Mouse (Mus musculus) megakaryocyte, embryonic 14.5 days (primary cell): Measurements from ENCODE around the gene Jpt1. TPM values are rescaled to one million over a fixed set of nuclear protein-coding genes. Genes with fewer than 3 reads are reported as not detected.
"Not testable (repeated sequence)": the region's sequence is repeated elsewhere in the genome, so short reads cannot be mapped to it uniquely, and the experiment has no call there.

Source experiments
- H3K27me3 ChIP-seq: replicated peaks from 2 replicates; pipeline ENCODE3; 2012; ENCODE audit warnings: inconsistent platforms
- H3K36me3 ChIP-seq: replicated peaks from 2 replicates; pipeline ENCODE3; 2012; ENCODE audit warnings: low read length, inconsistent platforms, mixed read lengths
- H3K4me1 ChIP-seq: 2 replicates; pipeline ENCODE4 v1.6.1; 2012; ENCODE audit warnings: inconsistent platforms
- H3K4me3 ChIP-seq: replicated peaks from 2 replicates; pipeline ENCODE3; 2012; ENCODE audit warnings: moderate library complexity, mild to moderate bottlenecking, inconsistent platforms
- H3K9me3 ChIP-seq: 2 replicates; pipeline ENCODE4 v1.6.1; 2012; ENCODE audit warnings: inconsistent platforms
- FLI1 ChIP-seq: IDR thresholded peaks from 2 replicates; pipeline ENCODE4 v1.6.1; 2012; ENCODE audit warnings: low read length, inconsistent platforms, mixed read lengths
- GATA1 ChIP-seq: IDR thresholded peaks from 3 replicates; pipeline ENCODE4 v1.6.1; 2012; ENCODE audit warnings: mixed read lengths, low read length, inconsistent platforms, borderline replicate concordance
- polyA plus RNA-seq: library from polyadenylated mRNA; stranded (reverse); fragments of >175 nt; gene quantifications from 2 replicates; pipeline ENCODE4 v1.2.3, GENCODE M21; 2012; ENCODE audit warnings: low replicate concordance; ENCODE audit not compliant: insufficient read depth

Gene Jpt1
- polyA plus RNA-seq, 1 experiment, result 807 TPM

GRCm38 (mm10) chr11:115462243-115462891, 51.8 kb downstream of the Jpt1 start, which contains the start of gene Slc16a5:
Gene Slc16a5, plus strand, starts transcription at chr11:115462474.
- H3K9me3 ChIP-seq, result peaks cover 4% of the 10 kb centered on the region
- H3K27me3 ChIP-seq, result peaks cover 72% of the 10 kb centered on the region
- H3K36me3 ChIP-seq, result no peaks in the 10 kb centered on the region
- peaks cover 7% of the 10 kb centered on the region for H3K4me1 ChIP-seq
- H3K4me3 ChIP-seq, result no peak within 1 kb of the TSS
- no peak for TF ChIP-seq FLI1
- no peak for TF ChIP-seq GATA1

GRCm38 (mm10) chr11:115461846-115462242, 52.3 kb downstream of the Jpt1 start:
- peaks cover 72% of the 10 kb centered on the region for H3K27me3 ChIP-seq
- TF ChIP-seq FLI1 (no peak), GATA1 (no peak)
- H3K4me3 ChIP-seq, result no peak overlapping the region
- H3K9me3 ChIP-seq, result peaks cover 4% of the 10 kb centered on the region
- H3K36me3 ChIP-seq, result no peaks in the 10 kb centered on the region
- H3K4me1 ChIP-seq, result peaks cover 7% of the 10 kb centered on the region

- Histone ChIP-seq H3K4me3 (no peak overlapping the region), H3K4me1 (peaks cover 7% of the 10 kb centered on the region; the same call in 1 of the 2 replicates), H3K27me3 (peaks cover 71% of the 10 kb centered on the region), H3K9me3 (peaks cover 9% of the 10 kb centered on the region), H3K36me3 (no peaks in the 10 kb centered on the region)
- TF ChIP-seq GATA1 (no peak), FLI1 (no peak)
These were observed 53.2 kb downstream of the Jpt1 start for GRCm38 (mm10) chr11:115460976-115461375.

GRCm38 (mm10) chr11:115457405-115457804, 56.8 kb downstream of the Jpt1 start:
- H3K4me1 ChIP-seq, result peaks cover 7% of the 10 kb centered on the region; the same call in 1 of the 2 replicates

GRCm38 (mm10) chr11:115456182-115456581, 58.0 kb downstream of the Jpt1 start:
- Histone ChIP-seq H3K36me3 (no peaks in the 10 kb centered on the region), H3K27me3 (peaks cover 68% of the 10 kb centered on the region), H3K4me1 (peaks cover 13% of the 10 kb centered on the region; the same call in 1 of the 2 replicates), H3K4me3 (no peak overlapping the region), H3K9me3 (peaks cover 26% of the 10 kb centered on the region)
- no peak for TF ChIP-seq FLI1
- no peak for TF ChIP-seq GATA1

More at GRCm38 (mm10) chr11:115457405-115457804, 56.8 kb downstream of the Jpt1 start:
- peaks cover 26% of the 10 kb centered on the region for H3K9me3 ChIP-seq
- H3K36me3 ChIP-seq, result no peaks in the 10 kb centered on the region
- TF ChIP-seq GATA1 (no peak), FLI1 (no peak)
- peaks cover 66% of the 10 kb centered on the region for H3K27me3 ChIP-seq
- no peak overlapping the region for H3K4me3 ChIP-seq

GRCm38 (mm10) chr11:115455619-115456018, 58.6 kb downstream of the Jpt1 start:
- TF ChIP-seq FLI1, result no peak
- TF ChIP-seq GATA1, result no peak
- H3K4me3 ChIP-seq, result no peak overlapping the region
- no peaks in the 10 kb centered on the region for H3K36me3 ChIP-seq
- peaks cover 70% of the 10 kb centered on the region for H3K27me3 ChIP-seq
- H3K4me1 ChIP-seq, result peaks cover 13% of the 10 kb centered on the region; the same call in 1 of the 2 replicates
- peaks cover 23% of the 10 kb centered on the region for H3K9me3 ChIP-seq

- not testable (repeated sequence) for H3K4me3 ChIP-seq, H3K36me3 ChIP-seq
- H3K4me1 ChIP-seq, result peaks cover 19% of the 10 kb centered on the region
- peaks cover 23% of the 10 kb centered on the region for H3K9me3 ChIP-seq
- peaks cover 74% of the 10 kb centered on the region for H3K27me3 ChIP-seq
These were observed 59.4 kb downstream of the Jpt1 start for GRCm38 (mm10) chr11:115454822-115455221.

- peaks cover 78% of the 10 kb centered on the region for H3K27me3 ChIP-seq
- H3K9me3 ChIP-seq, result peaks cover 23% of the 10 kb centered on the region
- H3K36me3 ChIP-seq, result no peaks in the 10 kb centered on the region
- TF ChIP-seq FLI1, result no peak
- TF ChIP-seq GATA1, result no peak
- no peak overlapping the region for H3K4me3 ChIP-seq
- H3K4me1 ChIP-seq, result peaks cover 32% of the 10 kb centered on the region
These were observed 60.9 kb downstream of the Jpt1 start for GRCm38 (mm10) chr11:115453306-115453705.

GRCm38 (mm10) chr11:115452281-115452860, 61.8 kb downstream of the Jpt1 start:
- Histone ChIP-seq H3K36me3 (no peaks in the 10 kb centered on the region), H3K27me3 (peaks cover 81% of the 10 kb centered on the region), H3K4me1 (peaks cover 32% of the 10 kb centered on the region), H3K4me3 (no peak overlapping the region), H3K9me3 (peaks cover 28% of the 10 kb centered on the region)
- TF ChIP-seq FLI1, result no peak
- no peak for TF ChIP-seq GATA1

GRCm38 (mm10) chr11:115451781-115452241, 62.4 kb downstream of the Jpt1 start:
- H3K4me3 ChIP-seq, result no peak overlapping the region
- TF ChIP-seq GATA1 (no peak), FLI1 (no peak)
- H3K27me3 ChIP-seq, result peaks cover 81% of the 10 kb centered on the region
- no peaks in the 10 kb centered on the region for H3K36me3 ChIP-seq
- H3K9me3 ChIP-seq, result peaks cover 28% of the 10 kb centered on the region
- H3K4me1 ChIP-seq, result peaks cover 31% of the 10 kb centered on the region
